Mouse (Mus musculus): Measurements from ENCODE around the gene Jakmip3. TPM values are rescaled to one million over a fixed set of nuclear protein-coding genes. Genes with fewer than 3 reads are reported as not detected.
A peak's percentile ranks its signal among the peaks of the same experiment; 100 is the strongest.

Jakmip3 gene
- total RNA-seq, 1 experiment from 2014 or later, result 14.1 TPM

GRCm38 (mm10) chr7:139100531-139101095, 160.1 kb downstream of the Jakmip3 start:
- DNase-seq, result no peak

- DNase-seq, result no peak
These were observed 160.8 kb downstream of the Jakmip3 start for GRCm38 (mm10) chr7:139101286-139101804.

DNA sequence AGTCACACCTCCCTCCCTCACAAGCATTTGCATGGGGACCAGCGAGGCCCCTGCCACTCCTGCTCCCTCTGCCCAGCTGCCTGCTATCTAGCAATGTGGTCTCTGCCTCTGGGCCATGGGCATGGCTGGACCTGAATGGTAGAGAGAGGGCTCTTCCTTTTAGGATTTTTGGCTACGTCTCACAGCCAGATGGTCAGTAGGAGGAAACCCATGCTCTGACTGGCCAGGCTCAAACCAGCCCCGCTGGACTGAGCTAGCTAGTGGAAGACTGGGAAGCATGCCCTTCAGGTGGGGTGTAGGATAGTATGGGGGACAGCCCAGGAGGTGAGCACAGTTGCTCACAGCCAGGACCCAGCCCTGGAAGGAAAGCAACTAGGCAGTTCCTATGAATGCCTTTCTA, 161.3 kb downstream of the Jakmip3 start:
- no peak for DNase-seq

DNA sequence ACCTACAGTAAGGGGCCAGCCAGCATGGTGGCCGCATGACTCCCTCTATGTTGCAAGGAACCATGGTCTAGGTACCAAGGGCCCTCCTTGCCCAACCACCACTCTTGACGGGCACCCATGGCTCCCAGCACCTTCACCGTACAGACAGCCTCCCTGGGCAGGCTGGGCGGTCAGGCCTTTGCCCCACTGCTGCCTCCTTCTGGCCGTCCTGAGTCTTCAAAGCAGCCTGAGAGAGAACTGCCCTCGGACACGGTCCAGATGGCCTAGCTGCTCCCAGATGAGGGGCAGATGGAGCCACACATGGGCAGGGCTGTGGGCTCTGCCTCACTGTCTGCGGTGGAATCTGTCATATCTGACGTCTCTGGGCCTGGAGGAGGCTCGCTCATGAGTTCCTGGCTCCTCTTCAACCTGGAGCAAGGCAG, 163.4 kb downstream of the Jakmip3 start:
- DNase-seq, result no peak

DNA sequence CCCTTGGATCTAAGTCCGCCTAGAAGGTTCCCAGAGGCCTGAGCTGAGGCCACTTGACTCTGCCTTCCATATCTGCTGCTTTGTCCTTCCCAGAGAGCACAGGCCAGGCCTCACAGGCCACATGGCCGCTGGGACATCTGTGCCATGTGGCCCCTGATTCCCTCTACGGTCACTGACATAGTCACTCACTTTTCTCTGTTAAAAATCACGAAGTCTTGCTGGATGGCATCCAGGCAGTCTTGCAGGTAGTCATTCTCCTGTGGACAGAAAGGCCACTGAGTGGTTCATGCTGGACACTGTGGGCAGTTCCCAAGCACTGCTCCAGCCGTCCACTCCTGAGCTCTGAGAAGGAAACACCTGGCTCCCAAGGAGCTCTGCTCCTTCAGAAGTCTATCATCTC, 164.5 kb downstream of the Jakmip3 start:
- no peak for DNase-seq

- DNase-seq, result no peak
These were observed 165.2 kb downstream of the Jakmip3 start for GRCm38 (mm10) chr7:139105705-139106104.

DNA sequence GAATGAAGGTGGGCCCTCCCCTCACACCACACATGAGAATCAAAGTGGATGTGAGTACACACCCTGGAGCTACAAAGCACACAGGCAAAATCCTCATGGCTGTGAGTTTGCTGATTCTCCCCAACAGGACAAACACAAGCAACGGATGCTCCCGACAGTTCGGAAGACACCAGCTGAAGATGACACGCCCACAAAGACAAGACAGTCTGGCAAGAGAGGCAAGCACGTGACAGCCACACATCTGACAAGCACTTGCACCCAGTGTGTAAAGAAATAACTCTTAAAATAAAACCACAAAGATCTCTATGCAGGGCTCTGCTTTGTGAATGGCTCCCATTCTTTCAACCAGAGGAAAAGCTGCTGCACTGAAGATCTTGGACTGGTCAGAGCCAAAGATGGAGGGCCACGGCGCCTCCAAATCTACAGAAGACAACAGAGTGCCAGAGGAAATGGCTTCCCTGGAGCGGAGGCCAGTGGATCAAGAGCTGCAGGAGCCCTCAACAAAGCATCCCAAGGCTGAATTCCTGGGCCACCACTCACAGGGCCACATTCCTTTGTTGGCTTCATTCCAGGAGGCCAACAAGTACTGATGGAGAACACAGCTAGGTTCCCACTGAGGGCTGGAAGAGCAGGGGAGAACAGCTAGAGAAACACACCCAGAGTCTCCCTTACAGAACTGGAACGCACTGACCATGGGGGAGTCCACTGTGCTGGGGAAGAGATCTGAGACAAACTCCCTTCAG, 167.5 kb downstream of the Jakmip3 start:
- DNase-seq, result peak; percentile 26

DNA sequence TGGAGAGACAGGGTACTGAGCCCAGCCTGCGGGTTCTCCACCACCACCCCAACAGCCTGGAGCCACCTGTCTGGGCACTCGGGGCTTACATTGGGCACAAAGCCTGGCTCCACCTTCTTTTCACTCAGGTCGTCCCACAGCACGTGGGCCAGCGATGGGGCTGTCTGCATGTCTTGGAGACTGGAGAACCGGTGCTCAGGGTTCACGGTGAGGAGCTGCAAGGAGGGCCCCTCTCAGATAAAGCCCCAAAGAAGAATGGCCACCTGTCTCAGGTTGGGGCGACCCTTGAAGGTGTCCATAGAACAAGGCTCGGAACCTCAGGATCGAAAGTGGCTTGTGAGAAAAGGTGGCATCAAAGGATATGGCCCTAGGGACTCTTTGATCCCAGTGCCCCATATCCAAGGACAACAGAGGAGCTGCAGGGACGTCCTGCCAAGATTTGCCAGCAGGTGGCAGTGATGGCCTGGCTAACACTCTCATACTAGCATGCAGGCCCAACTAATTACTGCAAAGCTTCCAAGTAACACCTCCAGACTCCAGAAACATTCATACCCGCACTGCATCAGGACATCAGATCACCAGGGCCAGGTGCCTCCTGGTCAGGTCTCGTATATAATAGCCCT, 178.7 kb downstream of the Jakmip3 start:
- peak; percentile 87 for DNase-seq

- DNase-seq, result no peak
These were observed 179.2 kb downstream of the Jakmip3 start for GRCm38 (mm10) chr7:139119775-139120153.

DNA sequence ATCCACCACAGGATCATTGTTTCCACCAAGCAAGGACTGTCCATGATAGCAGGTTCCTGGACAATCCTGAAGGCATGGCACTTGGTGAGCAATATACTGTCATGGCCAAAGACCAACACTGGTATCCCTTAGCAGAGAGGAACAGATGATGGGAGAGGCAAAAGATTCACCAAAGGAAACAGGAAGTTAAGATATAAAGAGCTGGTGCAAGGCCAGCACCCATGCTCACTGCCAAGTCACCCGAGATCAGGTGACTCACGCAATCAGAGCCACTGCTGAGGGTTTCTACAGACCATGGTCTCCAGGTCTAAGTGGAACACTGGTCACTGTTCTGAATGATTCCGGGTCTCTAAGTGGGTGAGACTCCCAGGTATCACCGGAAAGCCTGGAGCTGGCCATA, 185.4 kb downstream of the Jakmip3 start:
- no peak for DNase-seq

DNA sequence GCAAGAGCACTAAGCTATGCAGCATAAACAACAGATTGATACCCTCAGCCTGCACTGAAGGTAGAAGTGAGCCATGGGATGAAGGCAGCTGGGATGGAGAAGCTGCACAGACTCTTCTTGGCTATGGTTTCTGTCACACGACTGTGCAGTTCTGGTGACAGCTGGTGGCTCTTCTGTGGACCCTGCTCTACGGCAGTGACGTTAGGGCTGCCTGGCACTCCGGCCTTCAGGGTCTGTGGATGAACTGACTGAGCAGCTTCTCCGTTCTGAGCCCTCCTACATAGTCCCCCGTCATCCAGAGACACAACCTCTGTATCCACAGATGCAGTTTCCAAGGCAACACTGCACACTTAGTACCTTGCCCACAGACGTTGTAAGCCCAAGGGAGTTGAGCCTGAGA, 186.0 kb downstream of the Jakmip3 start:
- no peak for DNase-seq

- DNase-seq, result no peak
These were observed 188.5 kb downstream of the Jakmip3 start for GRCm38 (mm10) chr7:139128994-139129393.

GRCm38 (mm10) chr7:139130361-139130760, 189.8 kb downstream of the Jakmip3 start:
- no peak for DNase-seq

DNA sequence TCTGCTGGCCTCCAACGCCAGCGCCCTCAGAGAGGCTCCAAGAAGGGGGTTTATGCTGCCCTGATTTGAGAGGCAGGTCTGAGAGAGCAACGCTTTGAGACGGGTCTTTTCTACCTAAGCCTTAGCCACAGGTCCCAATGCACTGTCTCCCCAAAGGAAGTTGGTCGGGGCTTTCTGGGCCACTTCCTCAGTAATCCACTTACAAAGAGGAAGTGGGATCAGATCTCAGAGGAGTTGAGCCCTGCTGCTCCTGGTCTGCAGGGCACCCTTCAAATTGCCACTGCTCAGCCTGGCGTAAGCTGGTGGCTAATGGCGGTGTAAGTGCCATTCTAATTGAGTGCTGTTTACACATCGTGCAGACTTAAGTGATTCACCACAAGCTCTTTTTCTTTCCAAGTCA, 191.0 kb downstream of the Jakmip3 start:
- DNase-seq, result no peak

DNA sequence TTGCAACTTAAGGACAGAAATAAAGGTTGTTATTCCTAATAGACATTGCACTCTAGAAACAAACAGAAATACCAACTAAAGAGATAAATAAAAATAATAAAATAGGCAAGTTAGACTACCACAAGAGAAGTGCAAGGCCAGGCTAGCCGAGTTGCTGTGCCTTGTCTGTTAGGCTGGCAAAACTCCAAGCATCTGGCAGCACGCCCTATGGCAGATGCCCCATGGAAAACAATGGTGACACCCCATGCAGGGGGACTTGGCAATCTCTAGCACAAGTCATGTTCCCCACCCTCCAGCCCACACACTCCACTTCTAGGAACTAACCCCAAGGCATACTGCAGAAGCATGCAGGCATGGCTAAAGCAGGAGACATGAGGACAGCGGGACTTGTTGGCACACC, 192.9 kb downstream of the Jakmip3 start:
- peak; percentile 78 for DNase-seq

Other genes starting within 250 kb of the Jakmip3 start
- gene Ppp2r2d, start 94.7 kb upstream of the Jakmip3 start, total RNA-seq (2021), result 66.1 and 74.6 TPM in 2 replicates
- gene Mapk1ip1, start 94.5 kb upstream of the Jakmip3 start, total RNA-seq (2021), result 29.6 and 32.1 TPM in 2 replicates
- 183 and 265 TPM in 2 replicates for gene Bnip3, start 31.2 kb upstream of the Jakmip3 start, total RNA-seq (2021)
- gene Dpysl4, start 145.3 kb downstream of the Jakmip3 start, total RNA-seq (2021), result 2.0 and 4.3 TPM in 2 replicates

Measured in adrenal gland, postnatal 25 days (tissue).